Mouse (Mus musculus): ENCODE results near the gene Gipr. TPM values are rescaled to one million over a fixed set of nuclear protein-coding genes. Genes with fewer than 3 reads are reported as not detected.
"Not testable (repeated sequence)": the region's sequence is repeated elsewhere in the genome, so short reads cannot be mapped to it uniquely, and the experiment has no call there.

The Gipr gene
- polyA plus RNA-seq, 1 experiment: 0.43 TPM

- Histone ChIP-seq H3K4me3 (ENCODE audit: insufficient read depth, poor library complexity, severe bottlenecking) (no peak overlapping the region), H3K79me2 (ENCODE audit: control insufficient read depth, insufficient read depth) (no peaks in the 10 kb centered on the region), H3K27me3 (ENCODE audit: control insufficient read depth, insufficient read depth, insufficient read length) (no peaks in the 10 kb centered on the region), H3K36me3 (ENCODE audit: control insufficient read depth, insufficient read depth) (peaks cover 11% of the 10 kb centered on the region), H3K79me3 (ENCODE audit: low read depth) (no peaks in the 10 kb centered on the region), H3ac (ENCODE audit: control insufficient read depth, insufficient read length, low read depth) (no peak overlapping the region)
- no peak for TF ChIP-seq CEBPB (IDR thresholded peaks at IDR 0.05; ENCODE audit: low read depth)
- peak; percentile 90 for TF ChIP-seq CTCF (IDR thresholded peaks at IDR 0.05; ENCODE audit: control insufficient read depth, insufficient read depth, insufficient read length)
Observed at GRCm38 (mm10) chr7:19157160-19157800, 8.6 kb downstream of the Gipr start.

GRCm38 (mm10) chr7:19155825-19156475 is 10.0 kb downstream of the Gipr start:
- no peaks in the 10 kb centered on the region for H3K27me3 ChIP-seq (ENCODE audit: control insufficient read depth, insufficient read depth, insufficient read length)
- H3K79me2 ChIP-seq (ENCODE audit: control insufficient read depth, insufficient read depth): peaks cover 13% of the 10 kb centered on the region
- peaks cover 5% of the 10 kb centered on the region for H3K79me3 ChIP-seq (ENCODE audit: low read depth)
- TF ChIP-seq CTCF (IDR thresholded peaks at IDR 0.05; ENCODE audit: control insufficient read depth, insufficient read depth, insufficient read length) (peak; percentile 42), MAX (IDR thresholded peaks at IDR 0.05) (no peak), CEBPB (IDR thresholded peaks at IDR 0.05; ENCODE audit: low read depth) (no peak), USF1 (IDR thresholded peaks at IDR 0.05; ENCODE audit: low read depth) (no peak), FOSL1 (IDR thresholded peaks at IDR 0.05; ENCODE audit: insufficient read depth, low read length, poor library complexity, severe bottlenecking) (peak; percentile 40)
- no peak overlapping the region for H3K4me3 ChIP-seq (ENCODE audit: insufficient read depth, poor library complexity, severe bottlenecking)
- peaks cover 16% of the 10 kb centered on the region for H3K36me3 ChIP-seq (ENCODE audit: control insufficient read depth, insufficient read depth)
- H3ac ChIP-seq (ENCODE audit: control insufficient read depth, insufficient read length, low read depth): no peak overlapping the region

- H3K36me3 ChIP-seq (ENCODE audit: control insufficient read depth, insufficient read depth): peaks cover 16% of the 10 kb centered on the region
- no peak for TF ChIP-seq CTCF (IDR thresholded peaks at IDR 0.05; ENCODE audit: control insufficient read depth, insufficient read depth, insufficient read length)
- no peak for TF ChIP-seq CEBPB (IDR thresholded peaks at IDR 0.05; ENCODE audit: low read depth)
- TF ChIP-seq USF1 (IDR thresholded peaks at IDR 0.05; ENCODE audit: low read depth): no peak
- TF ChIP-seq MYOD1 (IDR thresholded peaks at IDR 0.05; ENCODE audit: control insufficient read depth, insufficient read length, low read depth): no peak
- TF ChIP-seq MAX (IDR thresholded peaks at IDR 0.05): no peak
- H3K79me3 ChIP-seq (ENCODE audit: low read depth): peaks cover 16% of the 10 kb centered on the region
- peaks cover 25% of the 10 kb centered on the region for H3K79me2 ChIP-seq (ENCODE audit: control insufficient read depth, insufficient read depth)
- H3K4me3 ChIP-seq (ENCODE audit: insufficient read depth, poor library complexity, severe bottlenecking): no peak overlapping the region
- no peaks in the 10 kb centered on the region for H3K27me3 ChIP-seq (ENCODE audit: control insufficient read depth, insufficient read depth, insufficient read length)
- no peak overlapping the region for H3ac ChIP-seq (ENCODE audit: control insufficient read depth, insufficient read length, low read depth)
Observed at GRCm38 (mm10) chr7:19154796-19155195, 11.1 kb downstream of the Gipr start.

- H3K27me3 ChIP-seq (ENCODE audit: control insufficient read depth, insufficient read depth, insufficient read length); H3ac ChIP-seq (ENCODE audit: control insufficient read depth, insufficient read length, low read depth); H3K4me3 ChIP-seq (ENCODE audit: insufficient read depth, poor library complexity, severe bottlenecking): not testable (repeated sequence)
- H3K79me2 ChIP-seq (ENCODE audit: control insufficient read depth, insufficient read depth): peaks cover 39% of the 10 kb centered on the region
- peaks cover 16% of the 10 kb centered on the region for H3K36me3 ChIP-seq (ENCODE audit: control insufficient read depth, insufficient read depth)
- peaks cover 17% of the 10 kb centered on the region for H3K79me3 ChIP-seq (ENCODE audit: low read depth)
Observed at GRCm38 (mm10) chr7:19151121-19151520, 14.8 kb downstream of the Gipr start.

GRCm38 (mm10) chr7:19149626-19150025 is 16.3 kb downstream of the Gipr start, which contains the start of gene Snrpd2:
Gene Snrpd2, plus strand, starts transcription at chr7:19149722.
- H3ac ChIP-seq (ENCODE audit: control insufficient read depth, insufficient read length, low read depth): peak within 1 kb of the TSS; percentile 93
- no peak for TF ChIP-seq USF1 (IDR thresholded peaks at IDR 0.05; ENCODE audit: low read depth)
- TF ChIP-seq CEBPB (IDR thresholded peaks at IDR 0.05; ENCODE audit: low read depth): no peak
- no peak for TF ChIP-seq CTCF (IDR thresholded peaks at IDR 0.05; ENCODE audit: control insufficient read depth, insufficient read depth, insufficient read length)
- TF ChIP-seq MAX (IDR thresholded peaks at IDR 0.05): peak; percentile 48
- no peak for TF ChIP-seq MYOG (IDR thresholded peaks at IDR 0.05; ENCODE audit: control insufficient read depth, extremely low read depth, insufficient read length)
- no peak for TF ChIP-seq MYOD1 (IDR thresholded peaks at IDR 0.05; ENCODE audit: control insufficient read depth, insufficient read length, low read depth)
- TF ChIP-seq FOSL1 (IDR thresholded peaks at IDR 0.05; ENCODE audit: insufficient read depth, low read length, poor library complexity, severe bottlenecking): no peak
- peaks cover 17% of the 10 kb centered on the region for H3K79me3 ChIP-seq (ENCODE audit: low read depth)
- peak within 1 kb of the TSS; percentile 75 for H3K4me3 ChIP-seq (ENCODE audit: insufficient read depth, poor library complexity, severe bottlenecking)
- peaks cover 16% of the 10 kb centered on the region for H3K36me3 ChIP-seq (ENCODE audit: control insufficient read depth, insufficient read depth)
- peaks cover 39% of the 10 kb centered on the region for H3K79me2 ChIP-seq (ENCODE audit: control insufficient read depth, insufficient read depth)
- no peaks in the 10 kb centered on the region for H3K27me3 ChIP-seq (ENCODE audit: control insufficient read depth, insufficient read depth, insufficient read length)

- Histone ChIP-seq H3K79me3 (ENCODE audit: low read depth) (peaks cover 17% of the 10 kb centered on the region), H3K36me3 (ENCODE audit: control insufficient read depth, insufficient read depth) (peaks cover 10% of the 10 kb centered on the region), H3K79me2 (ENCODE audit: control insufficient read depth, insufficient read depth) (peaks cover 39% of the 10 kb centered on the region), H3K4me3 (ENCODE audit: insufficient read depth, poor library complexity, severe bottlenecking) (peak within 1 kb of the TSS; percentile 75), H3ac (ENCODE audit: control insufficient read depth, insufficient read length, low read depth) (peak within 1 kb of the TSS; percentile 93), H3K27me3 (ENCODE audit: control insufficient read depth, insufficient read depth, insufficient read length) (no peaks in the 10 kb centered on the region)
- TF ChIP-seq CTCF (IDR thresholded peaks at IDR 0.05; ENCODE audit: control insufficient read depth, insufficient read depth, insufficient read length) (no peak), MYOG (IDR thresholded peaks at IDR 0.05; ENCODE audit: control insufficient read depth, extremely low read depth, insufficient read length) (no peak), MYOD1 (IDR thresholded peaks at IDR 0.05; ENCODE audit: control insufficient read depth, insufficient read length, low read depth) (peak; percentile 14), MAX (IDR thresholded peaks at IDR 0.05) (no peak), USF1 (IDR thresholded peaks at IDR 0.05; ENCODE audit: low read depth) (no peak), CEBPB (IDR thresholded peaks at IDR 0.05; ENCODE audit: low read depth) (no peak), FOSL1 (IDR thresholded peaks at IDR 0.05; ENCODE audit: insufficient read depth, low read length, poor library complexity, severe bottlenecking) (no peak)
Observed at GRCm38 (mm10) chr7:19148875-19149541, 16.9 kb downstream of the Gipr start, which contains the start of gene Qpctl. Gene Qpctl, minus strand, starts transcription at chr7:19149291.

Measured in C2C12 (cell line).